Mouse (Mus musculus) embryonic facial prominence, embryonic 13.5 days (tissue): Measurements from ENCODE around the gene Tmem186. TPM values are rescaled to one million over a fixed set of nuclear protein-coding genes. Genes with fewer than 3 reads are reported as not detected.

Experiments used
- ATAC-seq: fragments of 200-750 bp; cut with Nextera tagmentation; 2 replicates; pipeline ENCODE4 v1.8.0; 2017; ENCODE audit warnings: low read depth; ENCODE audit not compliant: insufficient number of reproducible peaks, insufficient read depth, low FRiP score, low TSS enrichment
- H3K27ac ChIP-seq: fragments of 300-500 bp; sonication (generic); 2 replicates; pipeline ENCODE4 v1.5.1; 2015; ENCODE audit warnings: moderate library complexity, mild to moderate bottlenecking, inconsistent platforms
- H3K27me3 ChIP-seq: fragments of 300-500 bp; sonication (generic); 2 replicates; pipeline ENCODE4 v1.6.1; 2015; ENCODE audit warnings: mild to moderate bottlenecking, inconsistent platforms
- H3K36me3 ChIP-seq: fragments of 300-500 bp; sonication (generic); 2 replicates; pipeline ENCODE4 v1.6.1; 2015; ENCODE audit warnings: mild to moderate bottlenecking, inconsistent platforms
- H3K4me1 ChIP-seq: fragments of 300-500 bp; sonication (generic); 2 replicates; pipeline ENCODE4 v1.6.1; 2015; ENCODE audit warnings: inconsistent platforms
- H3K4me2 ChIP-seq: fragments of 300-500 bp; sonication (generic); 2 replicates; pipeline ENCODE4 v1.6.1; 2015; ENCODE audit warnings: moderate library complexity, mild to moderate bottlenecking, inconsistent platforms
- H3K4me3 ChIP-seq: fragments of 300-500 bp; sonication (generic); 2 replicates; pipeline ENCODE4 v1.5.1; 2015; ENCODE audit warnings: mild to moderate bottlenecking, inconsistent platforms
- H3K9ac ChIP-seq: fragments of 300-500 bp; sonication (generic); 2 replicates; pipeline ENCODE4 v1.6.1; 2015; ENCODE audit warnings: mild to moderate bottlenecking, inconsistent platforms
- H3K9me3 ChIP-seq: fragments of 300-500 bp; sonication (generic); 2 replicates; pipeline ENCODE4 v1.6.1; 2016; ENCODE audit warnings: inconsistent platforms
- WGBS: fragments of 180-500 bp; shearing (Covaris S2); methylation state at CpG from one replicate; pipeline ENCODE4 v1.1.7; 2015; ENCODE audit warnings: mixed read lengths; 5-methylcytosine and 5-hydroxymethylcytosine counted together
- polyA plus RNA-seq: library from polyadenylated mRNA; unstranded; fragments of >200 nt; fragmentation: Nextera tagmentation; extraction: Ambion mirVana; gene quantifications from 2 replicates; pipeline ENCODE4 v1.2.1, GENCODE M21; 2015

The Tmem186 gene
- polyA plus RNA-seq, 1 experiment from 2014 or later, result 22.6 TPM

DNA sequence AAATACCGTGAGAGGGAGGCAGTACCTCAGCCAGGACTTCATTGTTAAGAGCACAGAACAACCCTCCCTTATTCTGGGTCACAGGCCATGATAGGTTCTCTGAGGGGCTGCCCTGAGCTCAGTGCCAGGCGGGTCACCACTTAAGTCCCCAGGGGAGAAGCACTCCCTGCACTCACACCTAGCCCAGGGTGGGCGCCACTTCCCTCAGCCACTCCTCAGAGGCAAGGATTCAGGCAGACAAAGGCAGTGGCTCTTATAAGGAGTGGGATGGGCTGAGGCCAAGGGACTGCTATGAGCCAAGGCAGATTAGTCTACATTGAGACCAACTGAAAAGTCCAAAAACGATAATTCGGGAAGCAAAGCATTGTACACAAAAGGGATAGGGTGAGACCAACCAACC lies 27.9 kb upstream of the Tmem186 start:
- Histone ChIP-seq H3K4me3 (no peak overlapping the region), H3K27ac (no peak overlapping the region), H3K4me2 (no peak overlapping the region), H3K36me3 (peaks cover 31% of the 10 kb centered on the region), H3K9ac (no peak overlapping the region), H3K4me1 (peaks cover 30% of the 10 kb centered on the region), H3K27me3 (no peaks in the 10 kb centered on the region), H3K9me3 (no peaks in the 10 kb centered on the region)
- no peak for ATAC-seq
- 86% methylated on average over 5 of the region's 5 CpGs for WGBS

DNA sequence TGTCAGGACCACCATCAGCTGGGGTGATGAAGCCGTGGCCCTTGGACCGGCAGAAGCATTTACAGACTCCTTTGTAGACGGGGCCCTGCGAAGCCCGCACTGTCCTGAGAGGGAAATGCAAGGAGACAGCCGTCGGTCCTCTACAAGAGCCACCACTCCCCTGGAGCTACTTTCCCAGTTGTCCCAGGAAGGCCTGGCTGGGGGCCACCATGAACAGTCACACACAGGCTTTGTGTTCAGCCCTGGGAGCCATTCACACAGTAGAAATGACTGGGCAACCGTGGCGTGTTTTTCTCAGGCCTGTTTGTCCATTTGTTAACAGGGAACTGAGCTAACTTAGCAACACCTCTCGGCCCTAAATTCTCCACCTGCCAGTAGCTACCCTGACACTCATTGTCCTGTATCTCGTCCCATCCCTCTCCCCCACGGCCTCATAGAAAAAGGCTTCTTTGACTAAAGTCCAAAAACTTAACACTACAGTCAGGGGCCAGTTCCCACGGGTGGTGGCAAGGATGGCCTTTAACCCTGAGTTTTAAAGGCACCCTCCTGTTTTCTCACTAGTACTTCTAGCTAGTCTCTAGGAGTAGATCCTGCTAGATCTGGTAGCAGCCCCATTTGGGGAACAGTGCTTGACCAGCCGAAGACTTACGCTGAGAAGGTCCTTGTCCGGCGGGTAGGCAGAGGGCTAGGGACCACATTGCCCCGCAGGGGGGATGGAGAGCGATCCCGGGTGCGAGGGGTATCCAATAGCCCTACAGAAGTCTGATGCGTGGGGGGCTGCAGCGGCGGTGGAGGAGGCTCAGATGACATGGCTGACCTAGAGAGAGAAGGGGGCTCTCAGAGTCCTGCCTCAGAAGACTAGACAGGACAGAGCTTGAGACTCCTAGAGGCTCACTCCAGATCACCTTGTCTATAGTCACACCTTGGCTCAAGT lies 26.4 kb upstream of the Tmem186 start:
- H3K4me2 ChIP-seq, result no peak overlapping the region
- no peaks in the 10 kb centered on the region for H3K27me3 ChIP-seq
- no peak for ATAC-seq
- H3K36me3 ChIP-seq, result peaks cover 45% of the 10 kb centered on the region
- no peaks in the 10 kb centered on the region for H3K9me3 ChIP-seq
- no peak overlapping the region for H3K27ac ChIP-seq
- peaks cover 15% of the 10 kb centered on the region for H3K4me1 ChIP-seq
- no peak overlapping the region for H3K9ac ChIP-seq
- 86% methylated on average over 24 of the region's 24 CpGs for WGBS
- H3K4me3 ChIP-seq, result no peak overlapping the region

DNA sequence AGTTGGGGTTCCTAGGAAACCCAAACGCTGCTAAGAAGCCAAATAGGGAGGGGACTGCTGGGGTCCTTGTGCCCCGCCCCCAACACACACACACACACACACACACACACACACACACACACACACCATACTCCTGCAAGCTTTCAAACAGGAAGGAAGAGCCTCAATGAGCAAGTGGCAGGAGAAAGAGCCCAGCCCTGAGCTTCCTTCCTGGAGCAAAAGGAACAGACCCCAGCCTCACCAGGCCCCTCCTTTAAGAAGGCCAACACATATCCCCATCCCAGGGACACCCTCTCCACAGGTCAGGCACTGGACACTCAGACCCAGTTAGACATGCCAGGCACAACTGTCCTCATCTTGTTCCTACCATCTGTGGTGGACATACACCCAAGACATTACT lies 25.5 kb upstream of the Tmem186 start:
- Histone ChIP-seq H3K4me1 (peaks cover 15% of the 10 kb centered on the region), H3K9ac (no peak overlapping the region), H3K4me2 (no peak overlapping the region), H3K27me3 (no peaks in the 10 kb centered on the region), H3K27ac (no peak overlapping the region), H3K9me3 (no peaks in the 10 kb centered on the region), H3K4me3 (no peak overlapping the region), H3K36me3 (peaks cover 50% of the 10 kb centered on the region)
- no peak for ATAC-seq
- WGBS, result 62% methylated on average over 2 of the region's 2 CpGs

DNA sequence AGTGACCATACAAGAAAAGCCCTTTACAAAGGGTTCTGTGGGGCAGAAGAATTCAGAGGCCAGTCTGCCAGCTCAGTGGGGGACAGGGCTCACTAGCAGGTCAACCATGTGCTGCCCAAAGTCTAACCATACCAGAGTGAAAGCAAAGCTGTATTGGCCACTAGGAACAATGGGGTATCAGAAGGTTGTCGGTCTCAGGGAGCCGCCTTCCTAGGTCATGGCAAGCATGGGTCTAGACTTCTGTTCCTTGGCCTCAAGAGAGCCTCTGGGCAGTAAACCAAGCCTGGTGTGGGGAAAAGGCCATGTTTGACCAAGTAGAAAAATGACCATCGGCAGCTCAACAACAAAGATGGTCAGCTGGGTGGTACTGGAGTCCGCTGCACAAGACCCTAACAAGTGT lies 21.3 kb upstream of the Tmem186 start:
- H3K4me2 ChIP-seq, result no peak overlapping the region
- ATAC-seq, result no peak
- 95% methylated on average over 4 of the region's 4 CpGs for WGBS
- no peaks in the 10 kb centered on the region for H3K27me3 ChIP-seq
- H3K4me1 ChIP-seq, result no peaks in the 10 kb centered on the region
- no peak overlapping the region for H3K4me3 ChIP-seq
- no peaks in the 10 kb centered on the region for H3K9me3 ChIP-seq
- no peak overlapping the region for H3K27ac ChIP-seq
- peaks cover 86% of the 10 kb centered on the region for H3K36me3 ChIP-seq
- H3K9ac ChIP-seq, result no peak overlapping the region

DNA sequence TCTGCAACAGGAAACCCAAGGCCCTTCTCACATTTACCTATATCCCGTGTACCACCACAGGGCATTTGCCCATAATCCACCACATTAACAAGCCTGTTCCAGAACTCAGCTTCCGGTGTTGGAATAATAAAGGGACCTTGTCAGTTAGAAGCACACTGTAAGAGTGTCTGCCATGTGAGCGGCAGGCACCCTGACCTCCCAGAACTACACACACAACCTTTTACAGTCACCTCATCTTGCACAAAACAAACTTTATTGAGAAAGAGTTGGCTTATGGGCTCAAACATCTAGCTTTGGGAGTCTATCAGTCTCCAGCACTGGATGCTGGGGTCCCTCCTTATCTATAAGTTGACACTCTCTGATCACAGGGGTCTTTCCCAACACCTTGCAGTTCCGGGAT lies 20.8 kb upstream of the Tmem186 start:
- Histone ChIP-seq H3K36me3 (peaks cover 86% of the 10 kb centered on the region), H3K9ac (no peak overlapping the region), H3K27me3 (no peaks in the 10 kb centered on the region), H3K4me3 (no peak overlapping the region), H3K4me1 (no peaks in the 10 kb centered on the region), H3K27ac (no peak overlapping the region), H3K4me2 (no peak overlapping the region), H3K9me3 (no peaks in the 10 kb centered on the region)
- WGBS, result 82% methylated on average over 4 of the region's 4 CpGs
- ATAC-seq, result no peak

DNA sequence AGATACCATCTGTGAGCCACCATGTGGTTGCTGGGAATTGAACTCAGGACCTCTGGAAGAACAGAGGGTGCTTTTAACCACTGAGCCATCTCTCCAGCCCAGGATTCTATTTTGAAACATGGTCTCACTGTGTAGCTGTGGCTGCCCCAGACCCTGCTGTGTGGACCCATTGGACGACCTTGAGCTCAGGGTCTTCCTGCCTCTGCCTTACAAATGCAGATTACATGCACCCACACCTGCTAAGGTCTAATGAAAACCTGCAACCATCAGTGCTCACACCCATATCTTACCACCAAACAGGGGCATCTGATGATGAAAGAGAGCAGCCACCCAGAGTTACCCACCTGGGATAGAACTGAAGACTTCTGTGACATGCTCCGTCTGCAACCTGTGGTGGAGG lies 18.7 kb upstream of the Tmem186 start:
- Histone ChIP-seq H3K9me3 (no peaks in the 10 kb centered on the region), H3K27me3 (no peaks in the 10 kb centered on the region), H3K4me1 (no peaks in the 10 kb centered on the region), H3K27ac (no peak overlapping the region), H3K4me2 (no peak overlapping the region), H3K4me3 (no peak overlapping the region), H3K36me3 (peaks cover 84% of the 10 kb centered on the region), H3K9ac (no peak overlapping the region)
- WGBS, result 83% methylated on average over 2 of the region's 2 CpGs
- ATAC-seq, result no peak

DNA sequence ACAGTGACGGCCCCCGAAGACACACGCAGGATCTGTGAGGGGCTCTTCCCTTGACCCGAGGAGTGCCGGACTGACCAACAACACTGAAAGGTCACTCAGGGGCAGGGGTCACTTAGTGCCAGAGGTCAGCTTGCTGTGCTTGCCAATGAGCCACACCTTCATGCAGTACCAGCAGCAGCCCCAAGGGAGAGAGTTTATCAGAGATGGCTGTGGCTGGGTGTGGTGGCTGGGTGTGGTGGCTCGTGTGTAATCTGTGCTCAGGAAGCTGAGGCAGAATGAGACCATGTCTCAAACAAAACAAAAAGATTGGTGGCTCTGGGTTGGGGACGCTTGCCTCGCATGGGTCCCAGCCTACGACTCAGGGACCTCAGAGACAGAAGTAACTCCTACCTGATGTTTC lies 18.1 kb upstream of the Tmem186 start:
- no peak overlapping the region for H3K4me2 ChIP-seq
- peaks cover 86% of the 10 kb centered on the region for H3K36me3 ChIP-seq
- H3K4me1 ChIP-seq, result no peaks in the 10 kb centered on the region
- no peak overlapping the region for H3K4me3 ChIP-seq
- 81% methylated on average over 9 of the region's 9 CpGs for WGBS
- H3K9ac ChIP-seq, result no peak overlapping the region
- no peak for ATAC-seq
- no peaks in the 10 kb centered on the region for H3K27me3 ChIP-seq
- no peak overlapping the region for H3K27ac ChIP-seq
- no peaks in the 10 kb centered on the region for H3K9me3 ChIP-seq

DNA sequence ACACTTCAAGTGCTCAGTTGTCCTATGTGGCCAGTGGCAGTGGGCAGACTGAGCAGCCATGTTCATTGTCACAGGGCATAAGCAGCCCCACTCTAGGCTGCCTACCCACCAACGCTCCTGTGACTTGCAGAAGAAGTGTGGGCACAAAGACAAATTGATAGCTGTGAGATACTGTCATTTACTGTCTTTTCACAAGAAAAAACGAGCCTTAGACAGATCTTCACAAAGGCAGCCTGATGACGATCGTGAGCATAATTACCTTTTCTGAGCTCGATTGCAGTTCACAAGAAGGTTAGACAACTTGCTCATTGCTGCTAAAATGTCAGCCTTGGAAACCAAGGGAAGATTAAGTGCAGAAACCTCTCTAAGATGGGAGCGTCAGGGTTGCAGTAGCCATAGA lies 17.6 kb upstream of the Tmem186 start:
- Histone ChIP-seq H3K27ac (no peak overlapping the region), H3K4me1 (no peaks in the 10 kb centered on the region), H3K4me3 (no peak overlapping the region), H3K4me2 (no peak overlapping the region), H3K9me3 (no peaks in the 10 kb centered on the region), H3K27me3 (no peaks in the 10 kb centered on the region), H3K9ac (no peak overlapping the region), H3K36me3 (peaks cover 86% of the 10 kb centered on the region)
- ATAC-seq, result no peak
- WGBS, result 89% methylated on average over 6 of the region's 6 CpGs

DNA sequence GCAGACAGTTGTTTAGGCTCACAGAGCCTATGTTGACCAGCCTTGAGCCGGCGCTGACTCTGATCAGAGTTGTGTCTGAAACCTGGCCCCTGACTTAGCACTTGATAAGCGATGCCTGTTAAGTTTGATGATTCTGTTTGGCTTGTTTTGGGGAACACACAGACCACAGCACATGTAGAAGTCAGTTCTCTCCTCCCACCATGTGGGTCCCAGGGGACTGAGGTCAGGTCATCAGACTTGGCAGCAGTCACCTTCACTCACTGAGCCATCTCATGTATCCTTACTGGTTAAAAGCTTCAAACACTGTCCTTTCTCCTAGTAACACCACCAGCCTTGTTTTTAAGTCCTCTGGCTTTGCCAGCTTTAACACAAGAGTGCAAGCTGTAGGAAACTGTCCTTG lies 12.5 kb upstream of the Tmem186 start:
- no peaks in the 10 kb centered on the region for H3K4me1 ChIP-seq
- no peaks in the 10 kb centered on the region for H3K9me3 ChIP-seq
- H3K27ac ChIP-seq, result no peak overlapping the region
- H3K4me2 ChIP-seq, result no peak overlapping the region
- no peak overlapping the region for H3K4me3 ChIP-seq
- no peak for ATAC-seq
- WGBS, result 93% methylated on average over 3 of the region's 3 CpGs
- H3K36me3 ChIP-seq, result peaks cover 93% of the 10 kb centered on the region
- no peak overlapping the region for H3K9ac ChIP-seq
- H3K27me3 ChIP-seq, result no peaks in the 10 kb centered on the region

DNA sequence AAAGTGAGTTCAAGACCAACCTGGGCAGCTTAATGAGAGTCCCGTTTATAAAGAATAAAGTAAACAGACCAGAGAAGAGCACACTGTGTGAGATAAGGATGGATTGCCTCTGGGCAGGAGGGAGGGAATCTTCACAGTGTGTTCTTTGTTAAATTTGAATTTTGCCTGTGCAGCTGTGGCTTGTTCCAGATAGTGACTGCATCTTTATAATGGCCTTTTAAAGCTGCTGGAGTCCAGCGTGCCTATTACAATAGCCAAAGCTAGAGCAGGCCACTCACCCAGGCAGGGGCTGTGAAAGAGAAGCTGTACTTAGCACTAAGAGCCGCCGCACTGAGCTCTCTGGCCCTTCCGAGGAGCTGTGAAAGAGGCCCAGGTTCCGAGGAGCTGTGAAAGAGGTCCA lies 8.0 kb upstream of the Tmem186 start:
- ATAC-seq, result no peak
- Histone ChIP-seq H3K4me2 (no peak overlapping the region), H3K9ac (no peak overlapping the region), H3K27ac (no peak overlapping the region), H3K4me1 (no peaks in the 10 kb centered on the region), H3K4me3 (no peak overlapping the region), H3K9me3 (no peaks in the 10 kb centered on the region), H3K36me3 (peaks cover 82% of the 10 kb centered on the region), H3K27me3 (no peaks in the 10 kb centered on the region)
- 75% methylated on average over 6 of the region's 6 CpGs for WGBS

DNA sequence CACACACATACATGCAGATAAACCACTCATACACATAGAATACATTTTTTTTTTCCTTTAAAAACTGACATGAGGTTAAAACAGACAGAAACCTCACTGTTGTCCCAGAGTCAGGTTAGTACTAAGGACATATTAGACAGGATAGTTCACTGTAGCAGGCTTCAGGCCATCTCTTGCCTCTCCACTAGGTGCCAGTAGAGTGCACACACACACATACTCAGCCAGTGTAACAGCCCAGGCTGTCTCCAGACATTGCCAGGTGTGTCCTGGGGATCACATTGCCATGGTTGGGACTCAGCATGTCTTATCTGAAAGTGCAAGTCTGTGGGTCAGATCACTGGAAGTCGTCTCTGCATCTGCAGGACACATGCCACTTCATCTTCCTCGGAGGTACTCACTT lies 6.3 kb upstream of the Tmem186 start:
- H3K27me3 ChIP-seq, result no peaks in the 10 kb centered on the region
- no peak overlapping the region for H3K4me3 ChIP-seq
- H3K9ac ChIP-seq, result no peak overlapping the region
- H3K27ac ChIP-seq, result no peak overlapping the region
- peaks cover 66% of the 10 kb centered on the region for H3K36me3 ChIP-seq
- H3K4me1 ChIP-seq, result peaks cover under 1% of the 10 kb centered on the region; the same call in 1 of the 2 replicates
- 77% methylated on average over 2 of the region's 2 CpGs for WGBS
- no peak for ATAC-seq
- no peaks in the 10 kb centered on the region for H3K9me3 ChIP-seq
- H3K4me2 ChIP-seq, result no peak overlapping the region

DNA sequence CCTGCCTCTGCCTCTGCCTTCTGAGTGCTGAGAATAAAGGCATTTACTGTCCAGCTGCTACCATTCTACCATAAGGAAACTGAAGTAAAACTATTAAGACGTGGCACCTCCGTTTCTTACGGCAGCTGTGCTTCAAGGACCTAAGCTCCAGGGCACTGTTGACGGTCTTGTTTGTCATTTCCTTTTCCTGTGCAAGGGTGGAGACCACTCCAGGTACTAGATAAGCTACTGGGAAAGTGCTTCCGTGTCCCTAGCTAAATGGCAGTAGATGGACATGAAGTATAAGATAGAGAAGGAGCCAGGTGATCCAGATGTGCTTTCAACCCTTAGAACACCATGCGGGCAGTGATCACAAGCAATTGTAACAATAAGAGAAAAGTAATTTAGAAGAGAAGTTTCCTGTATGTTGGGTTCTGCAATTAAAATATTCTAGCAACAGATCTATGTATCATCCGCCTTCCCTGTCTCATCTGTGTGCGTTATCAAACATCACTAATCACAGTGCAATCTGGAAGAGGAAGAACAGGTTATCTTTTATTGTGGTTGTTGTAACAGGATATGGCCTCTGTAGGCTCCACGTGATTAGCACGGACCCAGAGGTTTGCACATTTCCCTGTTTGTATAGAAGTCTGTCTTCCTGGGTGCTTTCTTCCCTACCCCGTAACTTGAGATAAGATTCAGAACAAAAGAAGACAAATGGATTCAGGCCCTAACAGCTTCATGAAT lies 2.1 kb upstream of the Tmem186 start:
- Histone ChIP-seq H3K36me3 (peaks cover 39% of the 10 kb centered on the region), H3K4me2 (no peak overlapping the region), H3K27me3 (no peaks in the 10 kb centered on the region), H3K4me3 (no peak overlapping the region), H3K4me1 (peaks cover 22% of the 10 kb centered on the region), H3K9me3 (no peaks in the 10 kb centered on the region), H3K9ac (no peak overlapping the region), H3K27ac (no peak overlapping the region)
- ATAC-seq, result no peak
- WGBS, result 87% methylated on average over 11 of the region's 11 CpGs
